Mouse (Mus musculus): Measurements from ENCODE around the gene Lrrc17. TPM values are rescaled to one million over a fixed set of nuclear protein-coding genes. Genes with fewer than 3 reads are reported as not detected.

The Lrrc17 gene
- polyA plus RNA-seq, 1 experiment = not detected

GRCm38 (mm10) chr5:21500133-21500532 is 43.2 kb upstream of the Lrrc17 start:
- no peak overlapping the region for H3K4me3 ChIP-seq (ENCODE audit: low read depth, low read length)
- no peak overlapping the region for H3K27ac ChIP-seq (ENCODE audit: insufficient read depth, low read length)
- H3K36me3 ChIP-seq (ENCODE audit: control insufficient read depth, insufficient read depth, low read length, poor library complexity, severe bottlenecking) = no peaks in the 10 kb centered on the region
- no peaks in the 10 kb centered on the region for H3K4me1 ChIP-seq (ENCODE audit: control insufficient read depth, insufficient read depth, low read length)
- H3K27me3 ChIP-seq (ENCODE audit: control insufficient read depth, insufficient read depth, low read length, poor library complexity, severe bottlenecking) = no peaks in the 10 kb centered on the region
- H3K9me3 ChIP-seq (replicated peaks; ENCODE audit: control insufficient read depth, insufficient read depth, low read length, poor library complexity, severe bottlenecking) = no peaks in the 10 kb centered on the region
- no peak overlapping the region for H3K9ac ChIP-seq (ENCODE audit: low read depth, poor library complexity, severe bottlenecking)
- TF ChIP-seq POLR2A (IDR thresholded peaks at IDR 0.05; ENCODE audit: insufficient read depth, low read length) (no peak), CTCF (IDR thresholded peaks at IDR 0.05; ENCODE audit: low read depth, low read length) (no peak), EP300 (IDR thresholded peaks at IDR 0.05; ENCODE audit: insufficient read depth, low read depth, low read length) (no peak)

- Histone ChIP-seq H3K4me1 (ENCODE audit: control insufficient read depth, insufficient read depth, low read length) (no peaks in the 10 kb centered on the region), H3K27ac (ENCODE audit: insufficient read depth, low read length) (no peak overlapping the region), H3K4me3 (ENCODE audit: low read depth, low read length) (no peak overlapping the region), H3K27me3 (ENCODE audit: control insufficient read depth, insufficient read depth, low read length, poor library complexity, severe bottlenecking) (no peaks in the 10 kb centered on the region), H3K9me3 (replicated peaks; ENCODE audit: control insufficient read depth, insufficient read depth, low read length, poor library complexity, severe bottlenecking) (no peaks in the 10 kb centered on the region), H3K36me3 (ENCODE audit: control insufficient read depth, insufficient read depth, low read length, poor library complexity, severe bottlenecking) (no peaks in the 10 kb centered on the region), H3K9ac (ENCODE audit: low read depth, poor library complexity, severe bottlenecking) (no peak overlapping the region)
- TF ChIP-seq POLR2A (IDR thresholded peaks at IDR 0.05; ENCODE audit: insufficient read depth, low read length) (no peak), CTCF (IDR thresholded peaks at IDR 0.05; ENCODE audit: low read depth, low read length) (no peak), EP300 (IDR thresholded peaks at IDR 0.05; ENCODE audit: insufficient read depth, low read depth, low read length) (no peak)
These were observed 42.4 kb upstream of the Lrrc17 start for GRCm38 (mm10) chr5:21500941-21501340.

- no peaks in the 10 kb centered on the region for H3K36me3 ChIP-seq (ENCODE audit: control insufficient read depth, insufficient read depth, low read length, poor library complexity, severe bottlenecking)
- H3K9ac ChIP-seq (ENCODE audit: low read depth, poor library complexity, severe bottlenecking) = no peak overlapping the region
- TF ChIP-seq EP300 (IDR thresholded peaks at IDR 0.05; ENCODE audit: insufficient read depth, low read depth, low read length) = no peak
- no peak for TF ChIP-seq POLR2A (IDR thresholded peaks at IDR 0.05; ENCODE audit: insufficient read depth, low read length)
- TF ChIP-seq CTCF (IDR thresholded peaks at IDR 0.05; ENCODE audit: low read depth, low read length) = no peak
- H3K4me1 ChIP-seq (ENCODE audit: control insufficient read depth, insufficient read depth, low read length) = no peaks in the 10 kb centered on the region
- no peaks in the 10 kb centered on the region for H3K27me3 ChIP-seq (ENCODE audit: control insufficient read depth, insufficient read depth, low read length, poor library complexity, severe bottlenecking)
- no peak overlapping the region for H3K27ac ChIP-seq (ENCODE audit: insufficient read depth, low read length)
- H3K9me3 ChIP-seq (replicated peaks; ENCODE audit: control insufficient read depth, insufficient read depth, low read length, poor library complexity, severe bottlenecking) = no peaks in the 10 kb centered on the region
- H3K4me3 ChIP-seq (ENCODE audit: low read depth, low read length) = no peak overlapping the region
These were observed 40.3 kb upstream of the Lrrc17 start for GRCm38 (mm10) chr5:21502936-21503610.

- TF ChIP-seq CTCF (IDR thresholded peaks at IDR 0.05; ENCODE audit: low read depth, low read length) (no peak), EP300 (IDR thresholded peaks at IDR 0.05; ENCODE audit: insufficient read depth, low read depth, low read length) (no peak), POLR2A (IDR thresholded peaks at IDR 0.05; ENCODE audit: insufficient read depth, low read length) (no peak)
- no peak overlapping the region for H3K4me3 ChIP-seq (ENCODE audit: low read depth, low read length)
- H3K4me1 ChIP-seq (ENCODE audit: control insufficient read depth, insufficient read depth, low read length) = no peaks in the 10 kb centered on the region
- no peaks in the 10 kb centered on the region for H3K27me3 ChIP-seq (ENCODE audit: control insufficient read depth, insufficient read depth, low read length, poor library complexity, severe bottlenecking)
- H3K9me3 ChIP-seq (replicated peaks; ENCODE audit: control insufficient read depth, insufficient read depth, low read length, poor library complexity, severe bottlenecking) = no peaks in the 10 kb centered on the region
- H3K9ac ChIP-seq (ENCODE audit: low read depth, poor library complexity, severe bottlenecking) = no peak overlapping the region
- no peak overlapping the region for H3K27ac ChIP-seq (ENCODE audit: insufficient read depth, low read length)
- H3K36me3 ChIP-seq (ENCODE audit: control insufficient read depth, insufficient read depth, low read length, poor library complexity, severe bottlenecking) = no peaks in the 10 kb centered on the region
These were observed 38.2 kb upstream of the Lrrc17 start for GRCm38 (mm10) chr5:21505159-21505558.

GRCm38 (mm10) chr5:21506887-21507286 is 36.5 kb upstream of the Lrrc17 start:
- no peak overlapping the region for H3K4me3 ChIP-seq (ENCODE audit: low read depth, low read length)
- no peak overlapping the region for H3K27ac ChIP-seq (ENCODE audit: insufficient read depth, low read length)
- no peaks in the 10 kb centered on the region for H3K27me3 ChIP-seq (ENCODE audit: control insufficient read depth, insufficient read depth, low read length, poor library complexity, severe bottlenecking)
- H3K9ac ChIP-seq (ENCODE audit: low read depth, poor library complexity, severe bottlenecking) = no peak overlapping the region
- H3K36me3 ChIP-seq (ENCODE audit: control insufficient read depth, insufficient read depth, low read length, poor library complexity, severe bottlenecking) = no peaks in the 10 kb centered on the region
- H3K4me1 ChIP-seq (ENCODE audit: control insufficient read depth, insufficient read depth, low read length) = no peaks in the 10 kb centered on the region
- TF ChIP-seq CTCF (IDR thresholded peaks at IDR 0.05; ENCODE audit: low read depth, low read length) (no peak), EP300 (IDR thresholded peaks at IDR 0.05; ENCODE audit: insufficient read depth, low read depth, low read length) (no peak), POLR2A (IDR thresholded peaks at IDR 0.05; ENCODE audit: insufficient read depth, low read length) (no peak)
- no peaks in the 10 kb centered on the region for H3K9me3 ChIP-seq (replicated peaks; ENCODE audit: control insufficient read depth, insufficient read depth, low read length, poor library complexity, severe bottlenecking)

- Histone ChIP-seq H3K4me3 (ENCODE audit: low read depth, low read length) (no peak overlapping the region), H3K9ac (ENCODE audit: low read depth, poor library complexity, severe bottlenecking) (no peak overlapping the region), H3K36me3 (ENCODE audit: control insufficient read depth, insufficient read depth, low read length, poor library complexity, severe bottlenecking) (no peaks in the 10 kb centered on the region), H3K27ac (ENCODE audit: insufficient read depth, low read length) (no peak overlapping the region), H3K27me3 (ENCODE audit: control insufficient read depth, insufficient read depth, low read length, poor library complexity, severe bottlenecking) (no peaks in the 10 kb centered on the region), H3K9me3 (replicated peaks; ENCODE audit: control insufficient read depth, insufficient read depth, low read length, poor library complexity, severe bottlenecking) (no peaks in the 10 kb centered on the region), H3K4me1 (ENCODE audit: control insufficient read depth, insufficient read depth, low read length) (no peaks in the 10 kb centered on the region)
- no peak for TF ChIP-seq POLR2A (IDR thresholded peaks at IDR 0.05; ENCODE audit: insufficient read depth, low read length)
These were observed 33.6 kb upstream of the Lrrc17 start for GRCm38 (mm10) chr5:21509801-21510200.
